Mouse (Mus musculus): Measurements from ENCODE around the gene Lrmda.

Lrmda gene

DNA sequence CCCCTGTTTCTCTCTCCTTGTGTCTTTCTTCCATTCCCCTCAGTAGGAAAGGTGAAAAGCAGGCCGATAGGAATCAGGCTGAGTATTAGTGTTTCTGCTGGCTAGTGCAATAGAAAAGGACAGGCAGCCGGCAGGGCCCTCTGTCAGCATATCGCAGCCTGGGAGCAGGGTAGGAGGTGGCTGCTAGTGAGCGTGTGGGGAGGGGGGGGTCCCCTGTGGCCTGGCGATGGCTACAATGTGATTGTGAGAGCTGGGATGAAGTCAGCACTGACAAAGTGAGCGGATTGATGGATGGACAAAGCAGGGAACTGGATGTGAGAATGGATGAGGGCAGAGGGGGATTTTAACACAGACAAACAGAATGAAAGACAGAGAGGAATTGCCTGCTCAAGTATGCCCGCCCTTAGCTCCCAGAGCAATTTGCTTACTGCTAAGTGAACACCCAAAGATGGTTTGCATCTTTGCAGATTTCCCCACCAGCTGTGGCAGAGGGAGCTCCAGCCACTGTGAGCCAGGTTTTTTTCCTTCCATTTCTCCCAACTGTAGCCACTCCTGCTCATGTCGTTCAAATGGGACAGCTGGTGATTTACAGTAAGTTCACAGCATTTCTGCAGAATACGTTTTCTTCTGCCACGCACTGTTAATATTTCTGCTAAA is 240.0 kb downstream of the Lrmda start:
- DNase-seq: no peak

DNA sequence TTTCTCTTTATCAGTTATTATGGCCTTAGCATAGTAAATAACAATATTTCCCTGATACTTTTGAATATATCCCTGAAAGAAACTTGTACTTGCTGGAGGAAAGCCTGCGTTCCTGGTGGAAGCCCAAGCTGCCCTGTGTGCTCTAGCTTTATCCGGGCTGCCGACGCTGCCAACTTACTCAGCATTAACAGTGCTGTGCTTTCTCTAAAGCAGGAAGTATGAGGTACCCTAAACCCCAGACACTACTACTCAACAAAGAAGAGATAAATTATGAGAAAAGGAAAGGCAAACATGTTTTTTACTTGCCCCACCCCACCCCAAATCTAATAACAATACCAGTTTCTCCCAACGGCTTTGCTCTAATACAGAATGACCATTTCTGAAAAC is 240.5 kb downstream of the Lrmda start:
- no peak for DNase-seq

DNA sequence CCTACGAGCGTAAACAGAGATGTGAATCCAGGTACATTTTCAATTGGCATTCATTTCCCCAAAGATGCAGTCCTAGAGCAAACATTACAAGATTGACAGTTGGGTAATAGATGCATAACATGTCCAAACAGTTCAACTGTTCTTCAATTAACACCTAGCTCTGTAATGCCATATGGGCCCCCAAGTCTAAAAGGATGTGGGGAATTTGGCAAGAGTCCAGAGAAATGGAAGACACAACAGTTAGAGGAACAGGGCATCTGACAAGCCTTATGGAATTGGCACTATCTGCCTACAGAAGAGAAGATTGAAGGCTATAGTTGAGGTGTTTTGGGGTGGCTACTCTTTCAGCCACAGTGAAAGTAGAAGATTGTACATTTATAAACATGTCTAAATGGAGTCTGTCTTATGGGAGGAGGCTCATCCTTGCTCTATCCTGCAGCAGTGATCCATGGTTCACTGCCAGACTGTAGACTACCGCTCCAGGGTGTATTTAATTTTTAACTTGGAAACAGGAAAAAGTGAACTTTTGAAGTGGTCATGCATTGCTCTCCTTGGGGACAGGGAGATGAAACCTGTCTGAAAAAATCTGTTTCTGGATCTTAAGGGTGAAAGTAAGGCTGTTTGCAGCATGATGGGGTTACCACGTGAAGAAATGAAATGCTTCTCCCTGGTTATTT is 245.9 kb downstream of the Lrmda start:
- DNase-seq: no peak

DNA sequence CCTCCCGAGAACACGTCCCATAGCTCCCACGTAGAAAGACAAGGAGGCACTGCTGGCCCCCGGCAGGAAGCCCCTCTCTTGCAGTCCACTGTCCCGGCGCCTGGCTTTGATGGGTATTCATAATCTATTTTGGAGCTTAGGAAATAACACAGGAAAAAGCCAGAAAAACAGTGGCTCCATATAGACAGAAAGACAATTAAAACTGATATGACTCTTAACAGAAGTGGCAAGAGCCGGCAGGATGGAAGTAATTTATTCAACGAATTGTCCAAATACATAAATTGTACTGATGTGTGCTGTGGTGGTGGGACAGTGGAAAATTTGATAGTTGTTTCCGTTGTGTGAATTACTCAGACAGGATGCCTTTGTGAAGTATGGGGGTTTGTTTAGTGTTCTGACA is 250.3 kb downstream of the Lrmda start:
- DNase-seq: no peak

DNA sequence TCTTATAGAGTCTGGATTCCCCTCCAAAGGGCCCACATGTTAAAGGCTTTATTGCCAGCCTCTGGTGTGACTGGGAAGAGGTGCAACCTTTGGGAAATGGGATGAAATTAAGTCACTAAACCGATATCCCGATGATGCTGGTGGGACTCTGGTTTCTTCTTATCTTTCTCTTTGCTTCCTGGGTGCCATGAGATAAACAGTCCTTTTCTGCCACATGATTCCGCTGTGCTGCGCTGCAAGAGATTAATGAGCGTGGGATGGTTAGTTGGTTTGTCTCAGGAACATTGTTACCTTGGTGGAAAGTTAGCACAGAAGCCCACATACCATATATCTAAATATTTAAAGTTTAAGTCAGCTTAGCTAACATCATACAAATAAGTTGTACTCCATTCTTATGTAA is 258.5 kb downstream of the Lrmda start:
- no peak for DNase-seq

DNA sequence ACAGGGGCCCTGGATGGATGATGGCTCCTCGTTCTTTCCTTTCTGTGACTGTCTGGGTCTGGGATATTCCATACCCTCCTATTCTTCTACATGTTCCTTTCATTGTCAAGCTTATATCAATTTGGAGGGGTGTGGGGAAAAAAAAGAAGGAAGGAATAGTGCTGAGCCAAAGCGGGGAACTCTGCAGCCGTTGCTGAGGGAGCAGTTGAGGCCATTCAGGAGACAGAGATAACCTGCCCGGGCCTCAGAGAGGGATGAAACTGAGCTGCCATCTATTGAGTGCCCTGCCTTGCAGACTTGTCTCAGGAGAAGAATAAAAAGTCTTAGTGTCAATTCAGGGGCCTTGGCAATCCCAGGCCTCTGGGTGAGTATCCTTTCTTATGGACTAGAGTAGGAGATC is 260.1 kb downstream of the Lrmda start:
- no peak for DNase-seq

DNA sequence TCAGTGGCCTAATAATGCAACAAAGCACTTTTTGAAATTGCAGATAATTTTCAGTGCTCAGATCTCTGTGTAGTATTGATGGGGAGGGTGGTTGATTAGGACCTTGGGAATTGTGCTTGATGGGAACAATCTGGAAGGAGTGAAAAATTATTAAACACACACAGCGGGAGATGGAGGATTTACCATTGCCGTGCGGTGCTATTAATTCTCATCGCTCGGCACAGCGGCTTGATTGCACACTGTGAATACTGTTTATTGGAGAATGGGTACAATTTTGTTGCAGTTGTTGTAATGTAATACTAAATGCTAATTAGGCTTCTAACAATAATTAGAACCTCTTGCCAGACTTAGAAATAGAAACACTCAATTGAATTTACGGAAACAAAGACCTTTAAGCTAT is 262.1 kb downstream of the Lrmda start:
- no peak for DNase-seq

DNA sequence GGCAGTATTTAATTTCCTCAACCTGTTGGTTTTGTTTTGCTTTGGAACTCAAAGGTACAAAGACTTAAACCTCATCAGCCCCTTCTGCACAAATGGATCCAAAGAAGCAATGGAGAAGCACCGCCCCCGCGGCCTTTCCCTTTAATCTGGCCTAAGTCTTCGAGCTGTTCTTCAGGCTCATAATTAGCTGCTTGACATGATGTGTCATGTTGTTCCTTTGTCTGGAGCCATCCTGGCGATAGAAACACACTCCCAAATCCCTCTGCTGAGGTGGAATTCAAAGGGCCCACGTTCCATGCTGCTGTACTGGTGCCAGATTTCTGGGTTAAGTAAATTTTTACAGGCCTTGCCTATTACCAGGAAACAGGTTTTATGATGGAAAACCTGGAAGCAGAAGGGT is 263.3 kb downstream of the Lrmda start:
- DNase-seq: no peak

DNA sequence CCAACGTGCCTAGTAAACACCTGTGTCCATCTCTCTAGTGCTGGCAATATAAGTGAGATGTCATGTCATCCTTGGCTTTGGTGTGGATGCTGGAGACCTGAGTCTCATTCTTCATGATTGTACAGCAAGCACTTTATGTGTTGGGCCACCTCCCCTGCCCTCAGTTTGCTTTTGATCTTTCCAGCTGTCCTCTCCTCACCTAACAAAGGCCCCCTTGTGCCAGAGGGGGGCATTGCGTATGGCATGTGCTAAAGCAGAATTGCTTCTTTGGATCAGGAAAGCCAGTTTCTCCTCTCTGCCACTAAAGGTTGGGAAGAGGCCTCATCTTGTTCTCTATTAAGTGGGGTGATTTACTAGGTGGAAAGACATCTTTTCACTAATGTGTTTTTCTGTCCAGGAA is 264.2 kb downstream of the Lrmda start:
- no peak for DNase-seq

DNA sequence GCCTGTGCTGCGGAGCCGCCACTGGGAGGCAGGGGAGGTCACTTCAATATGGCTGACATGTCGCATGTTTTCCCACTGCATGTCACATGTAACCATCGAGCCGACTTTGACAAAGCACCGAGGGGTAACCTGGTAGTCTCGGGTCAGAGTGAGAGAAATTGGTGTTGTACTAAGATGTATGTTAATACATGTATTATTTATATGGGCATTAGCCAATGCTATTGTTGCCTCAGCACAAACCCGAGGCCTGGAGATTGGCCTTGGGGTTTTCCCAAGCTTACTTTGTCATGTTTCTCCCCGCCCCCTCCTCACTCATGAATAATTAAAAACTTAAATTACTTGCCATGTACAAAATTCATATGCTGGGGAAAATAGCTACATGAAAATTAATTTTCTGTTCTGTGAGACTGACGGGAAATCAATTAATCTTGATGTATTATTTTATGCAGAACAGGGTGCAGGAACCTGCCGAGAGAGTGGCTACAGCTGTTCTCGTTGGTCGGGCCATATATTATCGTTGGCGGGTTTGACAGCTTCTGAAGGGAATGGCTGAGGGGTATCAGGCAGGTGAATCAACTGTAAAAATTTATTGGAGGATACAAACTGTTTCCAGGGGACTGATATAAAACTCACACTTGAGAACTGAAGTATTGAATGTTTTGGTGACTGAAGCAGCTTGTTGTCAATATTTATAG is 265.5 kb downstream of the Lrmda start:
- no peak for DNase-seq

DNA sequence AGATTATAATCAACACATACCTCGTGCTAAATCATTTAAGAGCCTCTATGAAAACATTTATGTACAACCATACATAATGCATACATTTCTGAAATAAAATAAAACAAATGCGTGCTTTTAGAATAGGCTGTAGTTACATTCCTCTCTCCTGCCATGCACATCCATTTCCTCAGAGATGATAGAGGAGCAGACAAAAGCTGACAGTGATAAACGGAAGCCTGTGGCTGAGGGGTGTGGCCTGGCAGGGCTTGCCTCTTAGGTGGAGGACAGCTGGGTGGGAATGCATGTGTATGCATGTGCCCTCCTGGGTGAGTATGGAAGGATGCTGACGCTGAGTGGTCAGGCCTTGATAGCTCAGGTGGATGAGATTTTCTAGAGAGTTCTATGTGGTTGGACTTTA is 266.3 kb downstream of the Lrmda start:
- no peak for DNase-seq

DNA sequence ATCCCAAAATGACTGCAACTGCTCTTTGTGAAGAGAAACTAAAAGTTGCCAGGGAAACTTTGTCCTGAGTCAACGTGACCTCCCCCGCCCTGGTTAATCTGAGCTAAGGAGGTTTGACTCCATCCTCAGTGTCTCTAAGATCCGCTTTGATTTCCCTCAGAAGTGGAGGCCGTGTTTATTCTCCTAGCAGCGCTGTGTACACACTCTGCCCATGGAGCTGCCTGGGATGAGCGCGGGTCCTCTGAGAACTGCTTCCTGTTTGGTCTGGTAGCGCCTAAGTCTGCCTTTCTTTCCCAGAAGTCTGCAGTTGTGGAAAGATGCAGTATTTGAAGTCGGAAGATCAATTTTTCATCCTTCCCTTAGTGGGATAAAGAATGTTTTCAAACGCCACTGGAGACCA is 268.7 kb downstream of the Lrmda start:
- no peak for DNase-seq

DNA sequence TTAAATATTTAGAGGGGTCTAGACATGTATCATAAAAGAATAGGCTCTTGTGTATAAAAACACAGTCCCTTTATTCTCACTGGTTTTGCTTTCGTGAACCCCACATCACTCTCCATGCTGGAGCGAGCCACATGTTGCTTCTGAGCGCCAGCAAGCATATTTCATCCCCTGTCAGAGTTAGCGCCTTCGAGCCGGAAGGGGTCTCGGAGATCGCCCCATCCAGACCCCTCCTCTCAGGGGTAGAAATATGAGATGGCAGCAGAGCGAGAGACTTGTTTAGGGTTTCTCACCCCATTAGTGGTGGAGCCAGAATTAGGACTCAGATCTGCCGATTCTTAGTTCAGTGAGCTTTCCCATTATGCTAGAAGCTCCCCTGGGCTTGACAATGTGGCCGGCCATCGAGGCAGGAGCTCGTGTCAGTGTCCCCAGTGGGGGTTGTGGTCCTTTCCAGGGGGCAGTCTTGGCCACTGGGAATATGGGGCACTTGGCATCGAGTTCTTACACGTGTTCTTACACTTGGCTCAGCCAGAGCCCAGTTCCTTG is 269.9 kb downstream of the Lrmda start:
- no peak for DNase-seq

DNA sequence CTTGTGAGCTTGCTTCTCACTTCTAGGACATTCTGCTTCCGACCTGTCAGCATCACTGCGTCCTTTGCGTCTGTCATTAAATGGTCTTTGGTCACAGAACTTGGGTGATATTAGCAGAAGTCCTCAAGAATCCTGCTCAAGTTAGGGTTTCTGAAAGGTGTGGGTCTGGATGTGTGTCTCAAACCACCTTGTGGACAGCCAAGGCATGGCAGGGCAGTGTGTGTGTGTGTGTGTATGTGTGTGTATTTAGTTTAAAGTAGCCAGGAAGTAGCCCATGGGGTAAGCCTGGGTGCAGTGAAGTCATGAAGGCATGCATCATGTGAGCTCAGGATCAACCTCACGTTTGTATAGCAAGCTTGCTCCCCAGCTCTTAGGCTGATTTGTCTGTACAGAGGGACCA is 274.9 kb downstream of the Lrmda start:
- no peak for DNase-seq

DNA sequence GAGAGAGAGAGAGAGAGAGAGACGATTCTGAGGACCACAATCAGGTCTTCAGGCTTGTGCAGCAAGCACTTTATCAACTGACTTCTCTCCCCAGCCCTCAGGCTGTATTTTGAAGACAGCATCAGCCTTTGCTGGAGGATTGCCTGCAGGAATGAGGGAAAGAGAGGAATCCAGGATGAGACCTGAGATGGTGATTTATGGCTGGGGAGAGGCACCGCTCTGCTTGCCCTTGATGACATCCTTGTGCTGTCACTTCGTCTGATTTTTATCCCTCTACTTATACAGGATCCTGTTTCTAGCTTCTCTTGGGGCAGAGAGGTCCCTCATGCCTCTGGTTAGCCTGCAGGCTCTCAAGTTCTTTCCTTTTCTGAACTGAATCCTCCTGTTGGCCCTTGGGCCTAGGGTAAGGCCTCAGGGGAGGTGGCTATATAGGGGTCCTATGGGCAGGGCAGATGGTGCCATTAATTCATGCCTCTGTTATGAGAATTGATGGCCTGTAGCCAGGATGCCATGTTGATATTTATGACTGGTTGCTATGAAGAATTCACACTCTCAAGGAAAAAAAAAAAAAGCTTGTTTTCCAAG is 277.2 kb downstream of the Lrmda start:
- DNase-seq: no peak

DNA sequence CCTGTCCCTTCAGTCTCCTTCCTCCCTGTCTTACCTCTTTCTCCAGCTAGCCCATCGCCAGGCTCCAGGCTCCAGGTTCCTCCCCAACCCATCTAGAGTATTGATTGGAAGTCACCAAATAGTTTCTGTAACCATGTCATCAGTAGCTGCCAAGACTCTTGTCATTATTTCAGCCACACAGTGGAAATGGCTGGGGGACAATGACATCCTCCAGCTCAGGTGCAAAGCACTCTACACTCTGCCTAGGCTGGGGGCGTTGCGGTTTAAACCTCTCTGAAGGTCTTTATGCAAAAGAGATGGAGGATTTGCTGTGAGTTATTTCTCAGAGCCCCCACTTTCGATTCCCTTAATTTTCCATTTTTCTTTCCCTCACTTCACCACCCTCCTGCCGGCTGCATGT is 287.2 kb downstream of the Lrmda start:
- DNase-seq: no peak

DNA sequence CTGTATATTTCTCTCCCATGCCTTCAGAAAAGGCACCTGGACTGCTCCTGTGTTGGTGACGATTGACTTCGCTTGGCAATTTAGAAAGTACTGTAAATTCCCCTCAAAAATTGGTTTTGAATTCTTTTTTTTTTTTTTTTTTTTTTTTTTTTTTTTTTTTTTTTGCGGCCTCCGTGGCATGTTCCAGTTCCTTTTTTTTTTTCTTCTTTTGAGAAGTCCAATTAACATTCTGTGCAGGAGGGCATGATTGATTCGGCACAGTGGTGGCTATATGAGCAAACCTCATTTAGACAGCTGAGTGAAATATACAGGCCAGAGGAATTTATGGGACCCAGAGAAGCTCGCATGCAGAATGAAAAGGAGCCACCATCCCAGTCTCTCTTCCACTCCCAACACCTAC is 288.5 kb downstream of the Lrmda start:
- no peak for DNase-seq

DNA sequence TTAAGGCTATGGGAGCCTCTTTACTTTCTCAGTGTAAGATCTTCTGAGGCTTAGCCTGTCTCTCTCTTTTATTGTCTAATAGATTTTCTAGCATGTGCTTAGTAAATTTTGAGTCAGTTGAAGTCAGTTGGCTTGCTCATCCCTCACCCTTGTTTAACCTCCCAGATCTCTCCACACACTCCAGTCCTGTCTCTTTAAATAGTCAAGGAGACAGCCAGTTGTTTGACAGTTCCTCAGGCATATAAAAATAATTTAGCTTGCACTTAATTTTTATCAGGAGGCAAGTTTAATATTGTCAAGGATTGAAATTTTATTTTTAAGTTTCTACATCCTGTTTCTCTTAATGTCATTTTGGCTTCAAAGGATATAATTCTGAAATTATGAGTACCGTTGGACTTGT is 303.5 kb downstream of the Lrmda start:
- DNase-seq: no peak

DNA sequence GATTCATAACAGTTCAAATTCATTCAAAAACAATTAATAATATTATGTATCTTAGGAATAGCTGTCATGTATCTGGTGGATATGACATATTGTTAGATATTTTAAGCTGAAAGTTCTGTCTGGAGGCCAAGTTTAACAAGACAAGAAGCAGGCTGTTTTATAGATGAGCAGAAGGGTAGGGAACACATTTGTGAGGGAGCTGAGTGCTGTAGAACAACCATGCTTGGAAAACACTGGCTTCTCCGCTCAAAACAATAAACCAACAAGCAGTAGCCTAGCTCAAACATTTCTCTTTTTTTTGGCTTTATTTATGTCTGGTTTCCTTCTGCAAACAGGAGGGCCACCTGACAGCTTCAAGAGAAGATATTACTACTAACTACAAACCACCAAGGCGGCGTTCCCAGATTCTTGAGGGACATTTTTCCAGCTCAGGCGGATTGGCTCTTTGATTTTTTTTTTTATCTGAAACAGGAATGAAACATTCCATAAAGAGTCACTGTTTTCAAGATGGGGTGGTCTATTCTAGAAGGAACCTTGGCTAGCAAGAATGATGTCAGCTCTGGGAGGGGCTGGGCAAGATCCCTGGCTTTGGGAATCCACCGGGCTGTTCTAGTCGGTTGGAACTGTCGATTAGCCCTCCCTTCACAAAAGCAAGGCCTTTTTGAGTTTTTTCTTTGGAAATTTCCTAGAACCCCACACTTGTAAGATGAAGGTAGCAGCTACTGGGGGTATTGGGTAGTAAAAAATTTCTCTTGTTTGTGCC is 304.2 kb downstream of the Lrmda start:
- DNase-seq: no peak

DNA sequence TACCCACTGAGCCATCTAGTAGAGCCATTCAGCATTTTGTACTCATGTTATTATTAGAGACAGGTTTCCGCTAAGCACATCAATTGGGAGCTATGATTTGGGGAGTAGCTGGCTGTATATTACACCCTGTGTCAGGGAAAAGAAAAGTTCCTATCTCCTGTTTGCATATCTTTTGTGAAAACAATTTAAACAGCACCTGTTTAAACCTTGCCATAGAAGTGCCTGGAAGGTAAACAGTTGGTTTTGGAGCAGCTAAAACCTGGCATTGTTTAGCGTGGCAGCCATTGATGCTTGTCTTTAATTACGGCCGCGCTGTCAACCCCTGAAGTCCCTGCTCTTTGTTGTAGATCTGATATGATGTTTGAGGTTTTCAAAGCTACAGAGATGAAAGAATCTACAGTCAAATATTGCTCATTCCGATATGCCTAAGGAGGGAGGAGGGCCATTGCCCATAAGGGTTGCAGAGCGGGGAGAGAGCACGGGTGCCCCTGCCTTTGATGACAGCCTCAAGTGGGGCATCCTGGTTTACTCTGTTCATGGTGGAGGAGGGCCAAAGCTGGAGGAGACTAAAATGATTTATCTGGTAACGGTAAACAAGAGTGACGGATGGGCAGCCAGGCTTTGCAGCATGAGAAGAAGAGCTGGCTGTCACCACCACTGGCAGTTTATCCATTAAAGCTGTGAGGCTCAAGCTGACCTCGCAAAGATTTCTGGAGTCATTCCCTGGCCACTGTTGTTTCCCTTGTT is 306.9 kb downstream of the Lrmda start:
- DNase-seq: no peak

DNA sequence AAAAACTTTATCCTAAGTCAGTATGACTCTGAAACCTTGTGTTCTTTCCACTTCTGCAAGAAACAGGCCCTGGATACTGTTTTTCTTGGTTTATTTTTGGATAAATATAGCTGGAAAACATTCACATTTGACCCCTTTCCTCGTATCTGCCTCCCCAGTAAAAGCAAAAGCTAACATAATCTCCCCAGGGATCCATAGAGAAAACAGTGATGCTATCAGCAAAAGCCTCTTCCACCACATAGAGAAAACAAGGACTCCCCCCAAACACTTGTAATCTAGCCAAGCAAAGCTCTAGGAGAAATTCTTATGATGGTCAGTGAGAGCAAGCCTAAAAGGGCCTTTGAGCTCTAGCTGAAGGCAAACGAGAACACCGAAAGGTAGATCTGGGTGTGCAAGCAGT is 309.7 kb downstream of the Lrmda start:
- DNase-seq: no peak

DNA sequence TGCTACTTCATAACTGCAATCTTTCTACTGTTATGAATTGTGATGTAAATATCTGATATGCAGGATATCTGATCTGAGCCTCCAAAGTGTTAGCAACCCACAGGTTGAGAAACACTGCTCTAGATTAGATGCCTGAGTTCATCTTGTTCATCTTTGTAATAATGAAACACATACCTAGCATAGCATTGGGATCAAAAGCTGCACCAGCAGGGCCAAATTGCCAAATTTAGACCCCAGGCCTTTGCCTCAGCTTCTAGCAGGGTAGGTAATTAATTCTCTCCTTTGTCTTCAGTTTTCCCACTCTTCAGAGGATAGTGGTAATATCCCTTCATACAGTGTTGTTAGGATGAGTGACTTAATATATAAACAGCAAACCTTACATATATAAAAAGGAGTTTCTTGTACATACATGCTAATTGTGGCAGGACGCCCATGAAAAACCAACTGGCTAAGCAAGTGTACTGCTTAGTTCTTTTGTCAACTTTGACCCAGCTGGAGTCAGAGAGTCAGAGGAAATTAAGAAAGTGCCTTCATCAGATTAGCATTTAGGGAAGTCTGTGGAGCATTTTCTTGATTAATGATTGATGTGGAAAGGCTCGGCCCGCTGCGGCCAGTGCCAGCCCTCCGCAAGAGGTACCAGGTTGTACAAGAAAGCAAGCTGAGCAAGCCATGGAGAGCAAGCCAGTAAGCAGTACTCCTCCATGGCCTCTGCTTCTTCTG is 315.7 kb downstream of the Lrmda start:
- DNase-seq: no peak
